Mouse (Mus musculus): ENCODE data around the gene Sdf4.

DNA sequence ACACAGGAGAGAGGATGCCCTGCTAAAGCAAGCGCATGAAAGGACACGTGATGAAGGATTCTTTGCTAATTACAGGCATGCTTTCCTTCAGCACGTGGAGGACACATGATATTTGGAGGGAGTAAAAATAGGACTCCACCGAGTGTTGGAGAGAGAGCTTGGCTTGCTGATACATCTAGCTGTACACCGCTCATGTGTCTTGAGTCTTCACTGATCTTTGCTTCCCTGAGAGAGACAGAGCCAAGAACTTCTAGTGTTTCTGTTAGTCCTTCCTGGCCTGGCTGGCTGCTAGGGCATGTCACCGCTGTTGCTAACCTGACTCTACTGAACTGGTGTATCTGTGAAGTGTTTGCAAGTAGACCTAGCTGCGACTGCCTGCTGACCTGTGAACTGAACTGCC, 31.5 kb downstream of the Sdf4 start:
- no peak for TF ChIP-seq EP300 (IDR thresholded peaks at IDR 0.05; ENCODE audit: low read depth)
- no peak for TF ChIP-seq CTCF (IDR thresholded peaks at IDR 0.05; ENCODE audit: low read depth)
